Mouse (Mus musculus) stomach, postnatal 0 days (tissue): ENCODE results near the gene Akap6.

Experiments used
- CTCF ChIP-seq: IDR thresholded peaks from 2 replicates; pipeline ENCODE4 v1.5.1; 2016; ENCODE audit warnings: antibody characterized with exemption, low read depth, mild to moderate bottlenecking, moderate library complexity
- EP300 ChIP-seq: optimal IDR thresholded peaks from 2 replicates; pipeline ENCODE3; 2016; ENCODE audit warnings: antibody characterized with exemption

GRCm38 (mm10) chr12:53064241-53064760, 365.1 kb downstream of the Akap6 start:
- TF ChIP-seq CTCF = no peak
- TF ChIP-seq EP300 = no peak
